Mouse (Mus musculus): Measurements from ENCODE around the gene Gtse1. TPM values are rescaled to one million over a fixed set of nuclear protein-coding genes. Genes with fewer than 3 reads are reported as not detected.

Gtse1 gene
- polyA plus RNA-seq, 1 experiment from 2014 or later: 14.9 TPM

DNA sequence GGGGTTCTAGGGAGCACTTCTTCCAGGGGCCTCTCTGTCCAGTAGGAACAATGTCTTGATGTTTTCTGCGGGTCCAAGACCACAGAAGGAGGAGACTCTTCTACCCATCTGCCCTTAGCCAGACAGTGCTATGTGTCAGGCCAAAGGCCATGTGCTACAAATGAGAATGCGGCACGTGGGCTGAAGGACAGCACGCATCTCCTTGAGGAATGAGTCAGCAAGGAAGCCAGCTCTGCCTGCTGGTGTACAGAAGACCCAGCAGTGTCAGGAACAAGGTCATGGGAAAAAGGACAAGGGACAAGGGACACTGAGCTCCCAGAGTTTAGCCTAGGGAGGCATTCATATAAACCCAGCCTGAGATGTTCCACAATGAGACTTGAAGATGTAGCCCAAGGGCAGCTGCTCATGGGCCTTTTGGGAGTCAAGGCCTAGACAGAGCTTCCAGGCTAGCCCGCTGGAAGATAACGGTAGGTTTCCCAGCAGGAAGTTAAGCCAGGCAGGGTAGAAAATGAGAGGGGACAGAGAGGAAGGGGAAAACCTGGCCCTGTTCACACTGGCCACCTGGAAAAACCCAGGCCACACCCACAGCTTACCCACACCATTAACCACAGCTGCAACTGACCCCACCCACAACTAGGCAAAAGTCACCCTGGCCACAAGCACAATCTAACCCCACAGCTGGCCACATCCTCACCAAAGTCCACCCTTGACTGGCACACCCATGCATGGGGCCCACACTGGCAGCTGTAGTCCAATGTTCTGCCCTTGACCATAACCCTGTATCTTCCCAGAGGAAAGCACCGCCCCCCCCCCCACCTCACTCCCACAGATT, 49.3 kb downstream of the Gtse1 start:
- H3K4me3 ChIP-seq (replicated peaks): no peak overlapping the region
- no peaks in the 10 kb centered on the region for H3K9me3 ChIP-seq
- no peak overlapping the region for H3K27ac ChIP-seq
- 0 out of 2 replicates have a peak, but pooled peaks cover 3% of the 10 kb centered on the region for H3K4me1 ChIP-seq (replicated peaks)
- 93% methylated on average over 7 of the region's 7 CpGs for WGBS
- H3K4me2 ChIP-seq (replicated peaks): no peak overlapping the region
- no peak for ATAC-seq
- H3K36me3 ChIP-seq: peaks cover 3% of the 10 kb centered on the region; the same call in 1 of the 2 replicates
- H3K9ac ChIP-seq (replicated peaks): no peak overlapping the region
- no peaks in the 10 kb centered on the region for H3K27me3 ChIP-seq

DNA sequence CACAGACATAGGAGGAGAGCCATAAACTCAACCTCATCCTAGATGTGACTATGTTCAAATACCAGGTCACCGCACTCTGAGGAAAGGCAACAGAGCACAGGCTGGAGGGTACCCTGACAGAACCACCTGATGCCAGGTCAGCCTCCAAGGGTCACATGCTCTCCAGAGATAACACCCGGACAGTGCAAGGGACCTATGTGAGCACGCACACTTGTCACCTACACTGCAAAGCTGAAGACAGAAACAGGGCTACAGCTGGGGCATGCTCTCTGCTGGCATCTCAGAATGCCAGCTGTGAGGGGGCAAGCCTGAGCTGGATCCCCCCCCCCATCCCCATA, 49.9 kb downstream of the Gtse1 start:
- H3K27me3 ChIP-seq: no peaks in the 10 kb centered on the region
- 90% methylated on average over 3 of the region's 3 CpGs for WGBS
- H3K9ac ChIP-seq (replicated peaks): no peak overlapping the region
- no peak overlapping the region for H3K4me2 ChIP-seq (replicated peaks)
- peaks cover 3% of the 10 kb centered on the region; the same call in 1 of the 2 replicates for H3K36me3 ChIP-seq
- H3K4me1 ChIP-seq (replicated peaks): 0 out of 2 replicates have a peak, but pooled peaks cover 3% of the 10 kb centered on the region
- H3K27ac ChIP-seq: no peak overlapping the region
- H3K9me3 ChIP-seq: no peaks in the 10 kb centered on the region
- H3K4me3 ChIP-seq (replicated peaks): no peak overlapping the region
- no peak for ATAC-seq

- Histone ChIP-seq H3K27me3 (no peaks in the 10 kb centered on the region), H3K4me3 (replicated peaks) (no peak overlapping the region), H3K4me2 (replicated peaks) (no peak overlapping the region), H3K36me3 (peaks cover 3% of the 10 kb centered on the region; the same call in 1 of the 2 replicates), H3K9me3 (no peaks in the 10 kb centered on the region), H3K27ac (no peak overlapping the region), H3K9ac (replicated peaks) (no peak overlapping the region), H3K4me1 (replicated peaks) (0 out of 2 replicates have a peak, but pooled peaks cover 3% of the 10 kb centered on the region)
- ATAC-seq: no peak
- WGBS: 76% methylated on average over 10 of the region's 10 CpGs
Observed at GRCm38 (mm10) chr15:85909931-85910330, 50.4 kb downstream of the Gtse1 start.

GRCm38 (mm10) chr15:85913605-85914004, 54.1 kb downstream of the Gtse1 start:
- H3K27me3 ChIP-seq: no peaks in the 10 kb centered on the region
- peaks cover 21% of the 10 kb centered on the region for H3K36me3 ChIP-seq
- WGBS: 37% methylated on average over 2 of the region's 2 CpGs
- no peak overlapping the region for H3K4me2 ChIP-seq (replicated peaks)
- no peaks in the 10 kb centered on the region for H3K9me3 ChIP-seq
- ATAC-seq: no peak
- no peak overlapping the region for H3K9ac ChIP-seq (replicated peaks)
- no peak overlapping the region for H3K27ac ChIP-seq
- no peak overlapping the region for H3K4me3 ChIP-seq (replicated peaks)
- 0 out of 2 replicates have a peak, but pooled peaks cover 3% of the 10 kb centered on the region for H3K4me1 ChIP-seq (replicated peaks)

- Histone ChIP-seq H3K9ac (replicated peaks) (no peak overlapping the region), H3K27ac (no peak overlapping the region)
Observed at GRCm38 (mm10) chr15:85919191-85919891, 59.8 kb downstream of the Gtse1 start.

GRCm38 (mm10) chr15:85919892-85920248, 60.3 kb downstream of the Gtse1 start:
- WGBS: 67% methylated on average over 8 of the region's 8 CpGs
- Histone ChIP-seq H3K4me2 (replicated peaks) (no peak overlapping the region), H3K36me3 (peaks cover 22% of the 10 kb centered on the region), H3K27ac (no peak overlapping the region), H3K9ac (replicated peaks) (no peak overlapping the region), H3K27me3 (no peaks in the 10 kb centered on the region), H3K4me3 (replicated peaks) (no peak overlapping the region), H3K4me1 (replicated peaks) (no peaks in the 10 kb centered on the region), H3K9me3 (no peaks in the 10 kb centered on the region)
- no peak for ATAC-seq

More at GRCm38 (mm10) chr15:85919191-85919891, 59.8 kb downstream of the Gtse1 start:
- peaks cover 22% of the 10 kb centered on the region for H3K36me3 ChIP-seq
- no peaks in the 10 kb centered on the region for H3K9me3 ChIP-seq
- 54% methylated on average over 8 of the region's 8 CpGs for WGBS
- no peaks in the 10 kb centered on the region for H3K27me3 ChIP-seq
- H3K4me2 ChIP-seq (replicated peaks): no peak overlapping the region
- no peak for ATAC-seq
- H3K4me1 ChIP-seq (replicated peaks): no peaks in the 10 kb centered on the region
- no peak overlapping the region for H3K4me3 ChIP-seq (replicated peaks)

- Histone ChIP-seq H3K27me3 (no peaks in the 10 kb centered on the region), H3K36me3 (peaks cover 5% of the 10 kb centered on the region)
- 92% methylated on average over 11 of the region's 11 CpGs for WGBS
Observed at GRCm38 (mm10) chr15:85921855-85922254, 62.3 kb downstream of the Gtse1 start.

More at GRCm38 (mm10) chr15:85921855-85922254, 62.3 kb downstream of the Gtse1 start:
- H3K4me1 ChIP-seq (replicated peaks): no peaks in the 10 kb centered on the region
- no peaks in the 10 kb centered on the region for H3K9me3 ChIP-seq
- no peak overlapping the region for H3K9ac ChIP-seq (replicated peaks)
- no peak overlapping the region for H3K27ac ChIP-seq
- no peak overlapping the region for H3K4me2 ChIP-seq (replicated peaks)
- no peak for ATAC-seq
- H3K4me3 ChIP-seq (replicated peaks): no peak overlapping the region

Other genes with a start within 250 kb of the Gtse1 start
- gene Ppara, start 124.8 kb upstream of the Gtse1 start, polyA plus RNA-seq (2015; fragmentation: Nextera tagmentation; extraction: Ambion mirVana): 0.54 and 0.96 TPM in 2 replicates
- gene Cdpf1, start 48.0 kb upstream of the Gtse1 start, polyA plus RNA-seq (2015; fragmentation: Nextera tagmentation; extraction: Ambion mirVana): 17.2 and 21.2 TPM in 2 replicates
- 0.03 TPM in 1 of 2 replicates, not detected in the other for gene Pkdrej, start 38.0 kb upstream of the Gtse1 start, polyA plus RNA-seq (2015; fragmentation: Nextera tagmentation; extraction: Ambion mirVana)
- 4.8 and 5.0 TPM in 2 replicates for gene Ttc38, start 27.4 kb upstream of the Gtse1 start, polyA plus RNA-seq (2015; fragmentation: Nextera tagmentation; extraction: Ambion mirVana)
- 48.8 and 53.9 TPM in 2 replicates for gene Trmu, start 19.6 kb downstream of the Gtse1 start, polyA plus RNA-seq (2015; fragmentation: Nextera tagmentation; extraction: Ambion mirVana)
- gene Celsr1, start 174.0 kb downstream of the Gtse1 start, polyA plus RNA-seq (2015; fragmentation: Nextera tagmentation; extraction: Ambion mirVana): 2.0 and 2.7 TPM in 2 replicates
- gene Gramd4, start 197.9 kb downstream of the Gtse1 start, polyA plus RNA-seq (2015; fragmentation: Nextera tagmentation; extraction: Ambion mirVana): 31.3 and 34.3 TPM in 2 replicates

All from midbrain, embryonic 13.5 days (tissue).